Mouse (Mus musculus): ENCODE measurements around the gene Aak1.

Aak1 gene

GRCm38 (mm10) chr6:86886803-86887202 is 37.5 kb downstream of the Aak1 start:
- no peak for DNase-seq (ENCODE audit: low spot score)

GRCm38 (mm10) chr6:86897520-86897919 is 48.2 kb downstream of the Aak1 start:
- no peak for DNase-seq (ENCODE audit: low spot score)

- DNase-seq (ENCODE audit: low spot score), result no peak
Measured at GRCm38 (mm10) chr6:86899053-86899452, 49.7 kb downstream of the Aak1 start.

GRCm38 (mm10) chr6:86899965-86900364 is 50.6 kb downstream of the Aak1 start:
- DNase-seq (ENCODE audit: low spot score), result no peak

- DNase-seq (ENCODE audit: low spot score), result no peak
Measured at GRCm38 (mm10) chr6:86900546-86900945, 51.2 kb downstream of the Aak1 start.

- DNase-seq (ENCODE audit: low spot score), result no peak
Measured at GRCm38 (mm10) chr6:86905500-86905899, 56.2 kb downstream of the Aak1 start.

GRCm38 (mm10) chr6:86907191-86907590 is 57.9 kb downstream of the Aak1 start:
- no peak for DNase-seq (ENCODE audit: low spot score)

- no peak for DNase-seq (ENCODE audit: low spot score)
Measured at GRCm38 (mm10) chr6:86908561-86909150, 59.3 kb downstream of the Aak1 start.

GRCm38 (mm10) chr6:86909881-86910280 is 60.6 kb downstream of the Aak1 start:
- no peak for DNase-seq (ENCODE audit: low spot score)

GRCm38 (mm10) chr6:86916157-86916820 is 67.0 kb downstream of the Aak1 start:
- no peak for DNase-seq (ENCODE audit: low spot score)

- DNase-seq (ENCODE audit: low spot score), result peak; percentile 61
Measured at GRCm38 (mm10) chr6:86917231-86917630, 67.9 kb downstream of the Aak1 start.

GRCm38 (mm10) chr6:86918058-86918835 is 68.9 kb downstream of the Aak1 start:
- peak; percentile 55 for DNase-seq (ENCODE audit: low spot score)

GRCm38 (mm10) chr6:86921880-86922279 is 72.6 kb downstream of the Aak1 start:
- peak; percentile 58 for DNase-seq (ENCODE audit: low spot score)

- no peak for DNase-seq (ENCODE audit: low spot score)
Measured at GRCm38 (mm10) chr6:86924746-86925145, 75.4 kb downstream of the Aak1 start.

- DNase-seq (ENCODE audit: low spot score), result no peak
Measured at GRCm38 (mm10) chr6:86934541-86934940, 85.2 kb downstream of the Aak1 start.

GRCm38 (mm10) chr6:86939797-86940196 is 90.5 kb downstream of the Aak1 start:
- DNase-seq (ENCODE audit: low spot score), result no peak

- no peak for DNase-seq (ENCODE audit: low spot score)
Measured at GRCm38 (mm10) chr6:86940966-86941365, 91.6 kb downstream of the Aak1 start.

- DNase-seq (ENCODE audit: low spot score), result no peak
Measured at GRCm38 (mm10) chr6:86947100-86947499, 97.8 kb downstream of the Aak1 start.

GRCm38 (mm10) chr6:86948746-86949145 is 99.4 kb downstream of the Aak1 start:
- DNase-seq (ENCODE audit: low spot score), result no peak

GRCm38 (mm10) chr6:86950141-86950540 is 100.8 kb downstream of the Aak1 start:
- no peak for DNase-seq (ENCODE audit: low spot score)

- DNase-seq (ENCODE audit: low spot score), result no peak
Measured at GRCm38 (mm10) chr6:86950733-86951255, 101.5 kb downstream of the Aak1 start.

GRCm38 (mm10) chr6:86955741-86956140 is 106.4 kb downstream of the Aak1 start:
- DNase-seq (ENCODE audit: low spot score), result no peak

- no peak for DNase-seq (ENCODE audit: low spot score)
Measured at GRCm38 (mm10) chr6:86956206-86956605, 106.9 kb downstream of the Aak1 start.

All from testis, postnatal 10 days (tissue).